19 mouse cellular contexts compared by ENCODE assay signal in the genomic region with DNA sequence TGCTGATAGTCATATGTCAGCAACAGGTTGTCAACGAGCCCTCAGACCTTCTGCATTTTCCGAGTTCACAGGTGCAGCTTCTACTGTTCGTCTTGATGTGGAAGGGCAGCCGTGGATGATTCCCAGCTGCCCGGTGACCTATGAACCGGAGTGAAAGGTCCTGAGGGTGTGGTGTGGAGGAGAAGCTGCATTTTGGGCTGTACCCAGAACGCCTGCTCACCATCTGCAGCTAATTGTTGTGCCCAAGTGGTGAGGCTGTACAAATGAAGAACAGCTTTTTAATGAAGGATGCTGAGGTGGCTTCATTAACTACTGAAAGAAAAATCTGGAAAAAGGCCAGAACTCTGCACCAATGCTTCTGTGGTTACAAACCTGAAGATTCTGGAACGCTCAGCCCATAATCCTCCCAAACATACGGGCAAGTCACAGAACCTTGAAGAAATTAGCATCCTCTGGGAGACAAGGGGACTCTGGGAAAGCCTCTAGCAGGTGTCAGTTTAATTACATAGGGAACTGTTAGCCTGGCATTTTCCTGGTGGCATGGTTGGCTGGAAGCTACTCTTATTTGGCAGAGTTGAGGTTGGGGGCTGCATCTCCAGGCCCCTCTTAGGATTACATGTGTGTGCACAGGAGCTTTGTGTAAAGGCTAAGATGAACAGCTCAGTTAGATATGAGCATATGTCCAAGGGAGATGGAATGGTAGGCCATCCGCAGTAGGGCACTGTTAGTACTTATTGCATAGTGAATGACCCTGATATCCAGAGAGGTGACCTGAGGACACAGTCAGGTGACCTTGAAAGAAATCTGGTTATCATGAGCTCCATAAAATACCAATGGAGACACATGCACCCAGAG. TPM values are rescaled to one million over a fixed set of nuclear protein-coding genes. Genes with fewer than 3 reads are reported as not detected.
DNase-seq lines count a peak whose midpoint lies in the region; ATAC-seq and TF ChIP-seq lines count a peak whose summit lies in the region.
"Had no signal": no experiment of that assay in that cellular context is flagged by ENCODE, and none has a peak within 500 bp of the region (broad histone marks: within the 10 kb centered on the region; RNA-seq: fewer than 3 reads in every experiment).

No protein-coding gene starts in this region.

- H3K79me2 ChIP-seq in liver, adult 2 months (ENCODE audit: control insufficient read depth, insufficient read depth, low read length) = no peaks in the 10 kb centered on the region

- no peaks in the 10 kb centered on the region for H3K27me3 ChIP-seq in forebrain, embryonic 12.5 days
- no peaks in the 10 kb centered on the region for H3K27me3 ChIP-seq in forebrain, postnatal 0 days (ENCODE audit: insufficient read depth, low read length)
- H3K27me3 ChIP-seq in hindbrain, embryonic 16.5 days (replicated peaks; ENCODE audit: control insufficient read depth, insufficient read depth, low read length) = no peaks in the 10 kb centered on the region
- H3K27me3 ChIP-seq in hindbrain, embryonic 12.5 days = no peaks in the 10 kb centered on the region
- H3K27me3 ChIP-seq in liver, adult 2 months (ENCODE audit: control insufficient read depth, insufficient read depth, low read length) = no peaks in the 10 kb centered on the region
- H3K27me3 ChIP-seq in liver, postnatal 0 days (ENCODE audit: insufficient read depth, low read length) = no peaks in the 10 kb centered on the region
- H3K27me3 ChIP-seq: heart, embryonic 15.5 days; intestine, embryonic 15.5 days; liver, embryonic 12.5 days; Patski had no signal

- DNase-seq in forebrain, postnatal 0 days = no peak
- DNase-seq in liver, adult 2 months (ENCODE audit: extremely low read depth, low read depth, low spot score) = peak; percentile 44
- no peak for DNase-seq in liver, postnatal 0 days
- DNase-seq in urinary bladder, postnatal 14 days (ENCODE audit: low spot score) = no peak
- DNase-seq: adrenal gland, postnatal 10 days; cerebellum, adult 8-10 months; lung, embryonic 14.5 days; retina, postnatal 1 day; thymus, postnatal 14 days had no signal

- WGBS in forebrain, embryonic 12.5 days = 80% methylated on average over 10 of the region's 10 CpGs
- WGBS in forebrain, postnatal 0 days = 56% methylated on average over 10 of the region's 10 CpGs
- 78% methylated on average over 10 of the region's 10 CpGs for WGBS in hindbrain, embryonic 16.5 days
- 78% methylated on average over 10 of the region's 10 CpGs for WGBS in hindbrain, embryonic 12.5 days
- WGBS in liver, adult 2 months = 72% methylated on average over 10 of the region's 10 CpGs
- 69% methylated on average over 10 of the region's 10 CpGs for WGBS in liver, postnatal 0 days (ENCODE audit: insufficient replicate concordance)

- no peak overlapping the region; the same call in 1 of the 2 replicates for H3K27ac ChIP-seq in forebrain, embryonic 12.5 days
- H3K27ac ChIP-seq in forebrain, postnatal 0 days (ENCODE audit: low read depth, low read length) = no peak overlapping the region
- no peak overlapping the region for H3K27ac ChIP-seq in hindbrain, embryonic 16.5 days (ENCODE audit: low read depth, low read length)
- H3K27ac ChIP-seq in hindbrain, embryonic 12.5 days = no peak overlapping the region
- H3K27ac ChIP-seq in liver, adult 2 months (replicated peaks; ENCODE audit: insufficient read depth, low read depth, low read length) = no peak overlapping the region
- no peak overlapping the region for H3K27ac ChIP-seq in liver, postnatal 0 days (ENCODE audit: low read depth)
- H3K27ac ChIP-seq: embryonic facial prominence, embryonic 10.5 days; heart, embryonic 15.5 days; intestine, embryonic 15.5 days had no signal

- no peak for TF ChIP-seq CTCF in forebrain, postnatal 0 days (IDR thresholded peaks at IDR 0.05; ENCODE audit: low read depth)
- TF ChIP-seq CTCF in liver, adult 2 months (IDR thresholded peaks at IDR 0.05; ENCODE audit: low read depth, low read length) = no peak
- no peak for TF ChIP-seq CTCF in liver, postnatal 0 days (IDR thresholded peaks at IDR 0.05; ENCODE audit: low read depth)

- H3K36me3 ChIP-seq in forebrain, embryonic 12.5 days (replicated peaks) = no peaks in the 10 kb centered on the region
- no peaks in the 10 kb centered on the region for H3K36me3 ChIP-seq in forebrain, postnatal 0 days (ENCODE audit: insufficient read depth)
- no peaks in the 10 kb centered on the region for H3K36me3 ChIP-seq in hindbrain, embryonic 16.5 days (ENCODE audit: control insufficient read depth, insufficient read depth, low read length)
- H3K36me3 ChIP-seq in hindbrain, embryonic 12.5 days = no peaks in the 10 kb centered on the region
- no peaks in the 10 kb centered on the region for H3K36me3 ChIP-seq in liver, adult 2 months (ENCODE audit: control insufficient read depth, insufficient read depth, low read length)
- H3K36me3 ChIP-seq in liver, postnatal 0 days (replicated peaks; ENCODE audit: insufficient read depth, low read length) = no peaks in the 10 kb centered on the region
- H3K36me3 ChIP-seq: embryonic facial prominence, embryonic 10.5 days; heart, embryonic 15.5 days; intestine, embryonic 15.5 days; liver, embryonic 12.5 days had no signal

- no peak for TF ChIP-seq EP300 in liver, postnatal 0 days (IDR thresholded peaks at IDR 0.05; ENCODE audit: low read depth)

- no peak for TF ChIP-seq POLR2A in liver, adult 2 months (IDR thresholded peaks at IDR 0.05; ENCODE audit: extremely low read depth, insufficient read depth, low read length)

- ATAC-seq in forebrain, embryonic 12.5 days (ENCODE audit: low FRiP score) = peak; percentile 30; the same call in 1 of the 2 replicates
- no peak for ATAC-seq in forebrain, postnatal 0 days
- peak; percentile 52 for ATAC-seq in hindbrain, embryonic 16.5 days
- no peak for ATAC-seq in hindbrain, embryonic 12.5 days (ENCODE audit: low FRiP score)
- no peak for ATAC-seq in liver, postnatal 0 days
- ATAC-seq: activated CD4-positive, CD25-positive, alpha-beta regulatory T cell, adult 4 months; CD4-positive, CD25-positive, alpha-beta regulatory T cell, adult 4 months; intestine, embryonic 15.5 days; liver, embryonic 12.5 days; Patski had no signal

- no peak overlapping the region for H3K4me3 ChIP-seq in forebrain, embryonic 12.5 days (replicated peaks)
- H3K4me3 ChIP-seq in forebrain, postnatal 0 days (ENCODE audit: low read depth, low read length) = no peak overlapping the region
- no peak overlapping the region for H3K4me3 ChIP-seq in hindbrain, embryonic 16.5 days (ENCODE audit: low read length)
- no peak overlapping the region for H3K4me3 ChIP-seq in hindbrain, embryonic 12.5 days
- H3K4me3 ChIP-seq in liver, adult 2 months (ENCODE audit: insufficient read depth, low read depth, low read length) = no peak overlapping the region
- no peak overlapping the region for H3K4me3 ChIP-seq in liver, postnatal 0 days (ENCODE audit: low read depth, low read length)
- H3K4me3 ChIP-seq: embryonic facial prominence, embryonic 10.5 days; heart, embryonic 15.5 days; intestine, embryonic 15.5 days; liver, embryonic 12.5 days had no signal

- H3K4me1 ChIP-seq in forebrain, embryonic 12.5 days = no peaks in the 10 kb centered on the region
- H3K4me1 ChIP-seq in forebrain, postnatal 0 days (ENCODE audit: insufficient read depth) = no peaks in the 10 kb centered on the region; the same call in 1 of the 2 replicates
- H3K4me1 ChIP-seq in hindbrain, embryonic 16.5 days (ENCODE audit: control insufficient read depth, insufficient read depth, low read depth, low read length) = no peaks in the 10 kb centered on the region
- no peaks in the 10 kb centered on the region for H3K4me1 ChIP-seq in hindbrain, embryonic 12.5 days
- H3K4me1 ChIP-seq in liver, adult 2 months (ENCODE audit: control insufficient read depth, insufficient read depth, low read length) = peaks cover 2% of the 10 kb centered on the region; the same call in 1 of the 2 replicates
- peaks cover 29% of the 10 kb centered on the region for H3K4me1 ChIP-seq in liver, postnatal 0 days (ENCODE audit: insufficient read depth)

- H3K4me2 ChIP-seq in forebrain, embryonic 12.5 days = no peak overlapping the region
- H3K4me2 ChIP-seq in forebrain, postnatal 0 days (ENCODE audit: low read depth) = no peak overlapping the region
- H3K4me2 ChIP-seq in hindbrain, embryonic 16.5 days (ENCODE audit: low read length) = no peak overlapping the region
- no peak overlapping the region for H3K4me2 ChIP-seq in hindbrain, embryonic 12.5 days (replicated peaks)
- no peak overlapping the region for H3K4me2 ChIP-seq in liver, postnatal 0 days (ENCODE audit: low read depth, low read length)
- H3K4me2 ChIP-seq: heart, embryonic 15.5 days; intestine, embryonic 15.5 days; liver, embryonic 12.5 days; lung, embryonic 14.5 days had no signal

- no peaks in the 10 kb centered on the region for H3K9me3 ChIP-seq in forebrain, embryonic 12.5 days
- no peaks in the 10 kb centered on the region for H3K9me3 ChIP-seq in forebrain, postnatal 0 days (ENCODE audit: low read length)
- H3K9me3 ChIP-seq in hindbrain, embryonic 16.5 days (ENCODE audit: control insufficient read depth, low read length) = no peaks in the 10 kb centered on the region
- no peaks in the 10 kb centered on the region for H3K9me3 ChIP-seq in hindbrain, embryonic 12.5 days (replicated peaks)
- H3K9me3 ChIP-seq in liver, postnatal 0 days (ENCODE audit: low read length) = no peaks in the 10 kb centered on the region
- H3K9me3 ChIP-seq: embryonic facial prominence, embryonic 10.5 days; heart, embryonic 15.5 days; intestine, embryonic 15.5 days; liver, embryonic 12.5 days had no signal

- H3K9ac ChIP-seq in forebrain, embryonic 12.5 days = no peak overlapping the region
- H3K9ac ChIP-seq in forebrain, postnatal 0 days = no peak overlapping the region
- no peak overlapping the region for H3K9ac ChIP-seq in hindbrain, embryonic 16.5 days (ENCODE audit: low read depth, low read length)
- H3K9ac ChIP-seq in hindbrain, embryonic 12.5 days = no peak overlapping the region
- no peak overlapping the region for H3K9ac ChIP-seq in liver, adult 2 months (ENCODE audit: low read depth, low read length)
- no peak overlapping the region for H3K9ac ChIP-seq in liver, postnatal 0 days (replicated peaks)
- H3K9ac ChIP-seq: heart, embryonic 15.5 days; intestine, embryonic 15.5 days; liver, embryonic 12.5 days; lung, embryonic 14.5 days had no signal

RNA-seq across cellular contexts. Expression of a gene that starts 43.4 kb away (rescaled TPM):
- 17.9 and 21.7 TPM in 2 replicates for polyA plus RNA-seq in forebrain, embryonic 12.5 days (2016; fragmentation: Nextera tagmentation; extraction: Ambion mirVana)
- 11.3 and 13.1 TPM in 2 replicates for total RNA-seq in forebrain, postnatal 0 days (2014; rRNA removed)
- 7.6 and 9.1 TPM in 2 replicates for polyA plus RNA-seq in forebrain, postnatal 0 days (2015; fragmentation: Nextera tagmentation; extraction: Ambion mirVana)
- 12.6 and 12.8 TPM in 2 replicates for polyA plus RNA-seq in hindbrain, embryonic 16.5 days (2015; fragmentation: Nextera tagmentation; extraction: Ambion mirVana)
- 15.2 and 17.3 TPM in 2 replicates for polyA plus RNA-seq in hindbrain, embryonic 12.5 days (2016; fragmentation: Nextera tagmentation; extraction: Ambion mirVana)
- total RNA-seq in liver, adult 2 months (2014; rRNA removed) = 12.2 and 13.9 TPM in 2 replicates
- polyA plus RNA-seq in liver, adult 2 months (2012; rRNA removed) = 1.3 and 1.5 TPM in 2 replicates
- polyA plus RNA-seq in liver, postnatal 0 days (2015; fragmentation: Nextera tagmentation; extraction: Ambion mirVana) = 8.5 and 8.9 TPM in 2 replicates

Comparison
In these comparisons a context has a peak if more than half of its experiments do, and no peak if none do; other contexts are left out.
1. ATAC-seq: peak in forebrain, embryonic 12.5 days (single experiment) and hindbrain, embryonic 16.5 days (single experiment); none in forebrain, postnatal 0 days (single experiment), hindbrain, embryonic 12.5 days (single experiment) and liver, postnatal 0 days (single experiment).